Mouse (Mus musculus): ENCODE results near the gene Plscr3. TPM values are rescaled to one million over a fixed set of nuclear protein-coding genes. Genes with fewer than 3 reads are reported as not detected.

Plscr3 gene
- polyA plus RNA-seq, 1 experiment = 57.1 TPM

DNA sequence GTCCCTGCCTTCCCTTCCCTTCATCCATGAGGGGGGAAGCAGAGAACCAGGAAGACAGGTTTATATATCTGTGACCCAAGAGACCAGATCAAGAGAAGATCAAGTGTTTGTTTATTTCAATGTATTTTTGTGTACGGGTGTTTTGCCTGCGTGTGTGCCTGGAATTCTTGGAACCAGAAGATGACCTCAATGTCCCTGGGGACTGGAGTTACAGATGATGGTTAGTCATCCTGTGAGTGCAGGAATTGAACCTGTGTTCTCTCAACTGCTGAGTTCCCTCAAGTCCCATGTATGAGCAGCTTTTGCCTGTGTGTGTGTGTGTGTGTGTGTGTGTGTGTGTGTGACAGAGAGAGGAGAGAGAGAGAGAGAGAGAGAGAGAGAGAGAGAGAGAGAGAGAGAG, 38.5 kb upstream of the Plscr3 start:
- no peak overlapping the region for H3K4me3 ChIP-seq (ENCODE audit: insufficient read depth, low read depth, low read length)

DNA sequence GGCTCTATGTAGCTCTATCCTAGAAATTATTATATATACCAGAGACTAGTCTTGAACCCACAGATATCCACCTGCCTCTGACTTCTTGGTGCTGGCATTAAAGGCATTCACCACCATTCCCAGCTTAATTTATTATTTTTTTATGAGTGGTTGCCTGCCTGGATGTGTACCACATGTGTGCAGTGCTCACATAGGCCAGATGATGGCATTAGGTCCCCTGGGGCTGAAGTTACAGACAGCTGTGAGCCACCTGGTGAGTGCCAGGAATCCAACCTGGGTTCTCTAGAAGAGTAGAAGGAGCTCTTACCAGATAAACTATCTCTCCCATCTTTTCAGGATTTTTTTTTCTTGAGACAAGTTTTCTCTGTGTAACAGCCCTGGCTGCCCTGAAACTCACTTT, 35.9 kb upstream of the Plscr3 start:
- Histone ChIP-seq H3K27me3 (replicated peaks; ENCODE audit: control insufficient read depth, insufficient read depth, low read length) (no peaks in the 10 kb centered on the region), H3K4me1 (ENCODE audit: control insufficient read depth, insufficient read depth, low read length) (no peaks in the 10 kb centered on the region), H3K27ac (ENCODE audit: insufficient read depth, low read depth, low read length) (no peak overlapping the region), H3K36me3 (ENCODE audit: control insufficient read depth, insufficient read depth, low read length) (no peaks in the 10 kb centered on the region), H3K4me3 (ENCODE audit: insufficient read depth, low read depth, low read length) (no peak overlapping the region)
- TF ChIP-seq POLR2A (IDR thresholded peaks at IDR 0.05; ENCODE audit: low read depth, low read length) = no peak
- TF ChIP-seq CTCF (conservative IDR thresholded peaks at IDR 0.05; ENCODE audit: insufficient read depth, insufficient read length, low read depth, low read length) = 0 out of 2 replicates have a peak, but pooled peaks have one; percentile 10
- DNase-seq = no peak

More for the DNA sequence above, 38.5 kb upstream of the Plscr3 start:
- WGBS = 76% methylated on average over 2 of the region's 2 CpGs
- DNase-seq = no peak
- Histone ChIP-seq H3K27ac (ENCODE audit: insufficient read depth, low read depth, low read length) (no peak overlapping the region), H3K36me3 (ENCODE audit: control insufficient read depth, insufficient read depth, low read length) (no peaks in the 10 kb centered on the region), H3K27me3 (replicated peaks; ENCODE audit: control insufficient read depth, insufficient read depth, low read length) (no peaks in the 10 kb centered on the region), H3K4me1 (ENCODE audit: control insufficient read depth, insufficient read depth, low read length) (peaks cover 16% of the 10 kb centered on the region; the same call in 1 of the 2 replicates)
- TF ChIP-seq CTCF (conservative IDR thresholded peaks at IDR 0.05; ENCODE audit: insufficient read depth, insufficient read length, low read depth, low read length) (no peak), POLR2A (IDR thresholded peaks at IDR 0.05; ENCODE audit: low read depth, low read length) (no peak)

DNA sequence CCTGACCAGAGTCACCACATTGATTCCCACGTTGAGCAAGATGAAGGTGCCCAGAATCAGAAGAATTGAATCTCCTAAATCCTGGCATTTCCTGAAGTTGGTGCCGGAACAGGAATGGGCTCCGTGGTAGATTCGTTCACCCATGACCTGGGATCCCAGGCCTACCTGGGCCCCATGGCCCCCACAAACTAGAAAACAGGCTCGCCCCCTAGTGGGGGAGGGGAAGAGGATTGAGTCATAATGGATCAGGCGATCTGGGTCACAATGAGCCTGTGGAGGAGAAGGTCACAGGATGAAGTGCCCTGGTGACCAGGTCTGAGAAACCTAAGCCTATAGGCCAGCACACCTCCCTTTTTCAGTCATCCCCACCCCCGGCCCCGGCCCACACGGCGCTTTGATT, 31.0 kb upstream of the Plscr3 start, which contains the start of gene Gm39566:
Gm39566 (minus strand) TSS at position 144 of the 400 bp plus-strand sequence.
- Histone ChIP-seq H3K27me3 (replicated peaks; ENCODE audit: control insufficient read depth, insufficient read depth, low read length) (no peaks in the 10 kb centered on the region), H3K4me1 (ENCODE audit: control insufficient read depth, insufficient read depth, low read length) (no peaks in the 10 kb centered on the region), H3K36me3 (ENCODE audit: control insufficient read depth, insufficient read depth, low read length) (no peaks in the 10 kb centered on the region), H3K27ac (ENCODE audit: insufficient read depth, low read depth, low read length) (no peak within 1 kb of the TSS), H3K4me3 (ENCODE audit: insufficient read depth, low read depth, low read length) (no peak within 1 kb of the TSS)
- no peak for DNase-seq
- TF ChIP-seq POLR2A (IDR thresholded peaks at IDR 0.05; ENCODE audit: low read depth, low read length) (no peak), CTCF (conservative IDR thresholded peaks at IDR 0.05; ENCODE audit: insufficient read depth, insufficient read length, low read depth, low read length) (no peak)
- WGBS = 44% methylated on average over 10 of the region's 10 CpGs

DNA sequence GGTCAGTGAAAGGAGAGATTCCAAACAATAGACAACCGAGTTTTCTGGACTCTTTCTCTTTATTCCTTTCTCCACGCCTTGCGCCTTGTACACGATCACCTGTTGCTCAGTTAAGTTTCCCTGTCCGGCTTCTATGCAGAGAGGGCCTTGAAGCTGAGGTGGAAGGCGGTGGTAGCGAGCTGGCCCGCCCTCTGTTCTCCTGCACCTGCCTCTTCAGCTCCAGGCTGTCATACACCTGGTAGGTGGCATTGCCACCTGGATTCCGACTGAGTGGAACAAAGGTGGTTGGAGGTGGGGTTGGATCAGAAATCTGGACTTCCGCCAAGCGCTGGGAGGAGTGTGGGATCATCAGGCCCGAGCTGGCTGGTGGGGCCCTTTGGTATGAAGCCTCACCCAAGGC, 29.7 kb upstream of the Plscr3 start:
- no peaks in the 10 kb centered on the region for H3K27me3 ChIP-seq (replicated peaks; ENCODE audit: control insufficient read depth, insufficient read depth, low read length)
- 90% methylated on average over 12 of the region's 12 CpGs for WGBS

DNA sequence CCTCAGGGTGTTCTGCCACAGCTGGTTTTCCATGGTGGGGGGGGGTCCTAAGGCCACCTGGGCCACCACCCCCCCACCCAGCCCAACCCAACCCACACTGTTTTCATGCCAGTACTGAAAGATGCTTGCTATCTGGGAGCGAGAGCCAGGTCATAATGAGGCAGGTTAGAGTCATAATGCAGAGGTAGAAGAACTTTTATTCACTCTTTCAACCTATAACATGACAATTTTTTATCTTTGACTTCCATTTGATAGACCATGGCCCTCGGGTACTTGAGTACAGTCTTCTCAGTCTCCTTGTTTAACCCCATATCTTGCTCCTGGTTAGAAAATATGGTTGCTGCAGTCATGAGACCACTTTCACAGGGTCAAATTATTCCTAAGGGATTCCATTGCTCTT, 27.8 kb upstream of the Plscr3 start, which contains the start of gene Spem2:
Spem2 (minus strand) TSS at position 101 of the 400 bp plus-strand sequence.
- H3K36me3 ChIP-seq (ENCODE audit: control insufficient read depth, insufficient read depth, low read length) = no peaks in the 10 kb centered on the region
- no peak within 1 kb of the TSS for H3K4me3 ChIP-seq (ENCODE audit: insufficient read depth, low read depth, low read length)
- TF ChIP-seq CTCF (conservative IDR thresholded peaks at IDR 0.05; ENCODE audit: insufficient read depth, insufficient read length, low read depth, low read length) (no peak), POLR2A (IDR thresholded peaks at IDR 0.05; ENCODE audit: low read depth, low read length) (no peak)
- no peak within 1 kb of the TSS for H3K27ac ChIP-seq (ENCODE audit: insufficient read depth, low read depth, low read length)
- WGBS = 80% methylated on average over 2 of the region's 2 CpGs
- no peak for DNase-seq
- no peaks in the 10 kb centered on the region for H3K4me1 ChIP-seq (ENCODE audit: control insufficient read depth, insufficient read depth, low read length)
- no peaks in the 10 kb centered on the region for H3K27me3 ChIP-seq (replicated peaks; ENCODE audit: control insufficient read depth, insufficient read depth, low read length)

More for the DNA sequence above, 29.7 kb upstream of the Plscr3 start:
- Histone ChIP-seq H3K4me1 (ENCODE audit: control insufficient read depth, insufficient read depth, low read length) (no peaks in the 10 kb centered on the region), H3K4me3 (ENCODE audit: insufficient read depth, low read depth, low read length) (no peak overlapping the region), H3K36me3 (ENCODE audit: control insufficient read depth, insufficient read depth, low read length) (no peaks in the 10 kb centered on the region), H3K27ac (ENCODE audit: insufficient read depth, low read depth, low read length) (no peak overlapping the region)
- TF ChIP-seq POLR2A (IDR thresholded peaks at IDR 0.05; ENCODE audit: low read depth, low read length) (no peak), CTCF (conservative IDR thresholded peaks at IDR 0.05; ENCODE audit: insufficient read depth, insufficient read length, low read depth, low read length) (no peak)
- DNase-seq = no peak

DNA sequence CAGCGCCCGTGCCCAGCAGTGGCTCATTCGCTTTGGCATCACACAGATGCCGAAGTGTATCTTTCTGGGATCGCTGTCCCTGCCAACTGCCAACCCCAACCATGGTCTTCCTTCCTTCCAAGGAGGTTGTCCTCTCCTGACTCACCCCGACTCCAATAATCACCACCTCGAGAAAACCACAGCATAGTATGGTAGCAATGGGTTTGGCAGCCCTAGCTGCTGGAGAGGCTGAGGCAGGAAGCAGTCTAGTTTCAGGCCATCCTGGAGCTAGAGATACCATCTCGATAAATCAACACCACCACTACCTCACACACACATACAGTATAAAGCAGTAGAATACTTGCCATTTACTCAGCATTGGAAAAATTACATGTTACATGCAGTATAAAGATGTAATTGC, 27.3 kb upstream of the Plscr3 start:
- WGBS = 87% methylated on average over 8 of the region's 8 CpGs
- no peaks in the 10 kb centered on the region for H3K27me3 ChIP-seq (replicated peaks; ENCODE audit: control insufficient read depth, insufficient read depth, low read length)

DNA sequence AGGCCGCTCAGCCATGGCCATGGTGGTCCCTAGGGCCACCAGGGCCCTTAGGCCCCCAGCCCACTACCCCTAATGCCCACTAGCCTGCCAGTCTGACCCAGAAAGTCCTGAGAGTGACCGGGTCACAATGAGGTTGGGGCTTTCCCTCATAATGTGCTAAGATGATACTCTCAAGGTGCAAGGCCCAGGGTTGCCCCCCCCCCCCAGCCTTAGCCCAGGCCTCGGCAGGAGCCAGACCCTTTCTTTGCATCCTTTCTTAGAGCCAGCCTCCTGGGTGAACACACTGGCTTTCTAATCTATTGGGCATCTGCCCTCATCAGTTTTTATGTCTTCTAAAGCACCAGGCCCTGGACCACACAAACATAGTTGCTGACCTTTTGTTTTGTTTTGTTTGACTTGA, 24.1 kb upstream of the Plscr3 start, which contains the start of gene Spem1:
Spem1 (minus strand) TSS at position 101 of the 400 bp plus-strand sequence.
- Histone ChIP-seq H3K27me3 (replicated peaks; ENCODE audit: control insufficient read depth, insufficient read depth, low read length) (no peaks in the 10 kb centered on the region), H3K4me3 (ENCODE audit: insufficient read depth, low read depth, low read length) (no peak within 1 kb of the TSS), H3K4me1 (ENCODE audit: control insufficient read depth, insufficient read depth, low read length) (no peaks in the 10 kb centered on the region), H3K36me3 (ENCODE audit: control insufficient read depth, insufficient read depth, low read length) (no peaks in the 10 kb centered on the region), H3K27ac (ENCODE audit: insufficient read depth, low read depth, low read length) (no peak within 1 kb of the TSS)
- TF ChIP-seq POLR2A (IDR thresholded peaks at IDR 0.05; ENCODE audit: low read depth, low read length) (no peak), CTCF (conservative IDR thresholded peaks at IDR 0.05; ENCODE audit: insufficient read depth, insufficient read length, low read depth, low read length) (no peak)
- WGBS = 86% methylated on average over 3 of the region's 3 CpGs
- DNase-seq = no peak

More for the DNA sequence above, 27.3 kb upstream of the Plscr3 start:
- Histone ChIP-seq H3K27ac (ENCODE audit: insufficient read depth, low read depth, low read length) (no peak overlapping the region), H3K4me1 (ENCODE audit: control insufficient read depth, insufficient read depth, low read length) (no peaks in the 10 kb centered on the region), H3K4me3 (ENCODE audit: insufficient read depth, low read depth, low read length) (no peak overlapping the region), H3K36me3 (ENCODE audit: control insufficient read depth, insufficient read depth, low read length) (no peaks in the 10 kb centered on the region)
- DNase-seq = no peak
- TF ChIP-seq POLR2A (IDR thresholded peaks at IDR 0.05; ENCODE audit: low read depth, low read length) = no peak
- TF ChIP-seq CTCF (conservative IDR thresholded peaks at IDR 0.05; ENCODE audit: insufficient read depth, insufficient read length, low read depth, low read length) = no peak
